Comparison of ENCODE assay signal across 33 mouse cellular contexts in the genomic region with DNA sequence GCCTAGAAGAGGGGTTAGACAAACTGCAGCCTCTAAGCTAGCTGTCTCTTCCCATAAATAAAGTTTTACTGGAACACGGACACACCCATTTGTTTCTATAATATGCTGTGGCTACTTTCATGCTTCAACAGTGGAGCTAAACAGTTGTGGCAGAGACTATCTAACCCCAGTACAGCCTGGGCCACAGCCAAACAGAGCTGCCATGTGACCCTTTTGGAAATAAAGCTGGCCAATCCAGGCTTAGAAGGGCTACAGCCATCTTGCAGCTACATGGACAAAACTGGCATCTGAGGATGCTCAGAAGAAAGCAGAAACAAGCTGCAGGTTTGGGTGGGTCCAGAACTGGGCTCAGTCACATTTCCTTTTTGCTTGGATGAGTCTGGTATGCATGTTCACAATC. TPM values are rescaled to one million over a fixed set of nuclear protein-coding genes. Genes with fewer than 3 reads are reported as not detected.
DNase-seq lines count a peak whose midpoint lies in the region; ATAC-seq and TF ChIP-seq lines count a peak whose summit lies in the region.
"Had no signal": no experiment of that assay in that cellular context is flagged by ENCODE, and none has a peak within 500 bp of the region (broad histone marks: within the 10 kb centered on the region; RNA-seq: fewer than 3 reads in every experiment).

No protein-coding gene starts in this region.

- TF ChIP-seq RAD21 in MEL (IDR thresholded peaks at IDR 0.05; ENCODE audit: low read depth, low read length) = no peak

- no peak for TF ChIP-seq EP300 in MEL (IDR thresholded peaks at IDR 0.05; ENCODE audit: low read depth in 1 of 2, low read length in 2 of 2)

- H3K36me3 ChIP-seq in kidney, embryonic 14.5 days (ENCODE audit: control insufficient read depth, insufficient read depth, low read length) = no peaks in the 10 kb centered on the region
- H3K36me3 ChIP-seq in liver, adult 2 months (ENCODE audit: control insufficient read depth, insufficient read depth, low read length) = no peaks in the 10 kb centered on the region
- no peaks in the 10 kb centered on the region for H3K36me3 ChIP-seq in liver, embryonic 11.5 days (ENCODE audit: control insufficient read depth, insufficient read depth, low read length)
- H3K36me3 ChIP-seq in MEL (ENCODE audit: control insufficient read depth in 1 of 2, insufficient read depth in 2 of 2, low read length in 2 of 2) = peaks cover 0 to 14% of the 10 kb centered on the region in 2 experiments; a peak in 3 of 4 replicates
- no peaks in the 10 kb centered on the region for H3K36me3 ChIP-seq in stomach, embryonic 16.5 days (ENCODE audit: control insufficient read depth, insufficient read depth, low read length)
- H3K36me3 ChIP-seq: hindbrain, embryonic 13.5 days; neural tube, embryonic 15.5 days; stomach, embryonic 15.5 days had no signal

- TF ChIP-seq POLR2A in liver, adult 2 months (IDR thresholded peaks at IDR 0.05; ENCODE audit: extremely low read depth, insufficient read depth, low read length) = no peak
- no peak for TF ChIP-seq POLR2A in MEL (IDR thresholded peaks at IDR 0.05; ENCODE audit: control insufficient read depth in 1 of 2, insufficient read depth in 1 of 2, low read depth in 1 of 2, low read length in 2 of 2, poor library complexity in 1 of 2)

- H3K4me3 ChIP-seq in kidney, embryonic 14.5 days (ENCODE audit: low read length) = no peak overlapping the region
- no peak overlapping the region for H3K4me3 ChIP-seq in liver, adult 2 months (ENCODE audit: insufficient read depth, low read depth, low read length)
- no peak overlapping the region for H3K4me3 ChIP-seq in liver, embryonic 11.5 days (ENCODE audit: low read depth, low read length)
- H3K4me3 ChIP-seq in MEL (ENCODE audit: control insufficient read depth in 1 of 2, insufficient read depth in 1 of 2, low read depth in 2 of 2, low read length in 2 of 2) = no peak overlapping the region
- H3K4me3 ChIP-seq in stomach, embryonic 16.5 days (replicated peaks; ENCODE audit: low read length) = no peak overlapping the region
- H3K4me3 ChIP-seq: erythroblast, embryonic 14.5 days; hindbrain, embryonic 13.5 days; neural tube, embryonic 15.5 days; stomach, embryonic 15.5 days had no signal

- H3K79me2 ChIP-seq in liver, adult 2 months (ENCODE audit: control insufficient read depth, insufficient read depth, low read length) = peaks cover 4% of the 10 kb centered on the region; the same call in 1 of the 2 replicates
- no peaks in the 10 kb centered on the region for H3K79me2 ChIP-seq in MEL (ENCODE audit: control insufficient read depth, insufficient read depth, low read length, poor library complexity)

- ATAC-seq in kidney, embryonic 14.5 days (ENCODE audit: low FRiP score, low TSS enrichment) = no peak
- ATAC-seq in liver, embryonic 11.5 days (replicated peaks; ENCODE audit: low FRiP score) = no peak
- ATAC-seq in stomach, embryonic 16.5 days (ENCODE audit: insufficient read depth, low FRiP score) = no peak
- ATAC-seq: forebrain, embryonic 16.5 days; intestine, postnatal 0 days; Patski had no signal

- no peak overlapping the region for H3K4me2 ChIP-seq in kidney, embryonic 14.5 days (replicated peaks; ENCODE audit: low read depth, low read length)
- H3K4me2 ChIP-seq in liver, embryonic 11.5 days = no peak overlapping the region
- H3K4me2 ChIP-seq in stomach, embryonic 16.5 days (ENCODE audit: low read depth, low read length) = no peak overlapping the region
- H3K4me2 ChIP-seq: heart, embryonic 11.5 days; hindbrain, embryonic 13.5 days; neural tube, embryonic 15.5 days; stomach, embryonic 15.5 days had no signal

- no peak for DNase-seq in kidney, postnatal 14 days
- peak; percentile 27 for DNase-seq in liver, adult 2 months (ENCODE audit: extremely low read depth, low read depth, low spot score)
- DNase-seq in liver, embryonic 11.5 days (ENCODE audit: low spot score) = no peak
- peak; percentile 21 for DNase-seq in MEL (ENCODE audit: low read depth, low spot score)
- DNase-seq in frontal cortex, adult 2 months (ENCODE audit: extremely low spot score in 1 of 2, low spot score in 1 of 2) = no peak
- no peak for DNase-seq in cerebellum, postnatal 25 days
- DNase-seq: adrenal gland, postnatal 14 days; cerebellum, adult 11-12 months; cerebellum, adult 9-11 months; gastrocnemius, postnatal 10 days; heart, postnatal 4 days; layer of hippocampus, postnatal 36 days; left cerebral cortex, postnatal 4 days; midbrain, embryonic 14.5 days; retina, postnatal 1 day; right cerebral cortex, postnatal 14 days; thymus, adult 18-20 months; thymus, postnatal 25 days had no signal

- 0 out of 2 replicates have a peak overlapping the region, but pooled peaks have one; percentile 17 for H3K27ac ChIP-seq in kidney, embryonic 14.5 days (ENCODE audit: low read depth, low read length)
- H3K27ac ChIP-seq in liver, adult 2 months (replicated peaks; ENCODE audit: insufficient read depth, low read depth, low read length) = no peak overlapping the region
- H3K27ac ChIP-seq in liver, embryonic 11.5 days (ENCODE audit: low read depth, low read length) = no peak overlapping the region
- H3K27ac ChIP-seq in MEL (ENCODE audit: control insufficient read depth, low read depth, low read length) = no peak overlapping the region
- 0 out of 2 replicates have a peak overlapping the region, but pooled peaks have one; percentile 5 for H3K27ac ChIP-seq in stomach, embryonic 16.5 days (ENCODE audit: low read length)
- H3K27ac ChIP-seq: hindbrain, embryonic 13.5 days; liver, embryonic 14.5 days; macrophage; neural tube, embryonic 15.5 days; stomach, embryonic 15.5 days had no signal

- no peak overlapping the region for H3K9ac ChIP-seq in kidney, embryonic 14.5 days (ENCODE audit: low read depth, low read length)
- no peak overlapping the region for H3K9ac ChIP-seq in liver, adult 2 months (ENCODE audit: low read depth, low read length)
- no peak overlapping the region for H3K9ac ChIP-seq in liver, embryonic 11.5 days (ENCODE audit: low read depth, low read length)
- no peak overlapping the region for H3K9ac ChIP-seq in MEL (ENCODE audit: control insufficient read depth, low read depth, low read length, poor library complexity, severe bottlenecking)
- H3K9ac ChIP-seq in stomach, embryonic 16.5 days (ENCODE audit: low read length) = no peak overlapping the region
- H3K9ac ChIP-seq: hindbrain, embryonic 13.5 days; liver, embryonic 14.5 days; neural tube, embryonic 15.5 days; stomach, embryonic 15.5 days had no signal

- peaks cover 9% of the 10 kb centered on the region; the same call in 1 of the 2 replicates for H3K4me1 ChIP-seq in kidney, embryonic 14.5 days (ENCODE audit: control insufficient read depth, insufficient read depth, low read length)
- H3K4me1 ChIP-seq in liver, adult 2 months (ENCODE audit: control insufficient read depth, insufficient read depth, low read length) = peaks cover 40% of the 10 kb centered on the region
- H3K4me1 ChIP-seq in liver, embryonic 11.5 days (replicated peaks; ENCODE audit: control insufficient read depth, insufficient read depth, low read length) = peaks cover 2% of the 10 kb centered on the region; the same call in 1 of the 2 replicates
- peaks cover 10 to 26% of the 10 kb centered on the region in 2 experiments for H3K4me1 ChIP-seq in MEL (ENCODE audit: control insufficient read depth in 1 of 2, insufficient read depth in 2 of 2, low read length in 2 of 2)
- H3K4me1 ChIP-seq in stomach, embryonic 16.5 days (ENCODE audit: control insufficient read depth, insufficient read depth, low read length) = peaks cover 30% of the 10 kb centered on the region
- H3K4me1 ChIP-seq: neural tube, embryonic 15.5 days had no signal

- TF ChIP-seq CTCF in liver, adult 2 months (IDR thresholded peaks at IDR 0.05; ENCODE audit: low read depth, low read length) = no peak
- no peak for TF ChIP-seq CTCF in MEL (IDR thresholded peaks at IDR 0.05 in 2 of 3, conservative IDR thresholded peaks at IDR 0.05 in 1 of 3; ENCODE audit: control insufficient read depth in 1 of 3, insufficient read depth in 1 of 3, low read depth in 2 of 3, low read length in 3 of 3, poor library complexity in 1 of 3, severe bottlenecking in 1 of 3)

- 48% methylated on average over 1 of the region's 1 CpGs for WGBS in kidney, embryonic 14.5 days
- WGBS in liver, adult 2 months = 88% methylated on average over 1 of the region's 1 CpGs
- 74% methylated on average over 1 of the region's 1 CpGs for WGBS in liver, embryonic 11.5 days
- 45% methylated on average over 1 of the region's 1 CpGs for WGBS in stomach, embryonic 16.5 days

- H3K27me3 ChIP-seq in kidney, embryonic 14.5 days (ENCODE audit: control insufficient read depth, insufficient read depth, low read length) = no peaks in the 10 kb centered on the region
- H3K27me3 ChIP-seq in liver, adult 2 months (ENCODE audit: control insufficient read depth, insufficient read depth, low read length) = no peaks in the 10 kb centered on the region
- no peaks in the 10 kb centered on the region for H3K27me3 ChIP-seq in liver, embryonic 11.5 days (replicated peaks; ENCODE audit: control insufficient read depth, insufficient read depth, low read length)
- H3K27me3 ChIP-seq in MEL (ENCODE audit: control insufficient read depth in 1 of 2, insufficient read depth in 2 of 2, low read length in 2 of 2) = no peaks in the 10 kb centered on the region
- no peaks in the 10 kb centered on the region for H3K27me3 ChIP-seq in stomach, embryonic 16.5 days (ENCODE audit: control insufficient read depth, insufficient read depth, low read length)
- H3K27me3 ChIP-seq: hindbrain, embryonic 13.5 days; neural tube, embryonic 15.5 days; Patski; stomach, embryonic 15.5 days had no signal

- no peaks in the 10 kb centered on the region for H3K9me3 ChIP-seq in kidney, embryonic 14.5 days (ENCODE audit: control insufficient read depth, low read length)
- H3K9me3 ChIP-seq in liver, embryonic 11.5 days (ENCODE audit: control insufficient read depth, low read length) = no peaks in the 10 kb centered on the region
- no peaks in the 10 kb centered on the region for H3K9me3 ChIP-seq in MEL (replicated peaks; ENCODE audit: insufficient read depth, low read length)
- H3K9me3 ChIP-seq in stomach, embryonic 16.5 days (replicated peaks; ENCODE audit: control insufficient read depth, low read length) = no peaks in the 10 kb centered on the region
- H3K9me3 ChIP-seq: hindbrain, embryonic 13.5 days; neural tube, embryonic 15.5 days; stomach, embryonic 15.5 days had no signal

TF ChIP-seq in MEL, 35 proteins besides CTCF, POLR2A, EP300 and RAD21 (continues in another document):
- no peak for TF ChIP-seq KAT2A (conservative IDR thresholded peaks at IDR 0.05; ENCODE audit: low read depth, low read length)

RNA-seq across cellular contexts. Expression of gene Artn, which starts 46.3 kb away (rescaled TPM):
- polyA plus RNA-seq in kidney, embryonic 14.5 days (2014; fragmentation: Nextera tagmentation; extraction: Ambion mirVana) = 2.7 and 3.0 TPM in 2 replicates
- total RNA-seq in liver, adult 2 months (2014; rRNA removed) = not detected in 2 replicates
- 0.07 TPM in 1 of 2 replicates, not detected in the other for polyA plus RNA-seq in liver, adult 2 months (2012; rRNA removed)
- polyA plus RNA-seq in liver, embryonic 11.5 days (2014; fragmentation: Nextera tagmentation; extraction: Ambion mirVana) = 0.74 and 1.2 TPM in 2 replicates
- total RNA-seq in MEL (2012; rRNA removed) = 0.08 TPM in 1 of 2 replicates, not detected in the other
- polyA plus RNA-seq in MEL (2012; ENCODE audit: insufficient read depth in 1 of 2, insufficient read length in 2 of 2, low read depth in 1 of 2, low replicate concordance in 2 of 2, missing spikeins in 1 of 2) = under 1 TPM in 1 of 2 experiments, not detected in 1; 0.21 TPM
- polyA plus RNA-seq in stomach, embryonic 16.5 days (2015; fragmentation: Nextera tagmentation; extraction: Ambion mirVana) = 5.3 and 7.8 TPM in 2 replicates
- polyA plus RNA-seq in frontal cortex, adult 2 months (2012; rRNA removed) = 4.3 TPM in 2 replicates
- total RNA-seq: common myeloid progenitor, adult 5-6 weeks; megakaryocyte-erythroid progenitor cell, adult 5-6 weeks; monocyte, adult 5-6 weeks had no signal
- polyA plus RNA-seq: macrophage, Patski had no signal

Comparison
In these comparisons a context has a peak if more than half of its experiments do, and no peak if none do; other contexts are left out.
1. DNase-seq: peak in liver, adult 2 months (single experiment) and MEL (single experiment); none in kidney, postnatal 14 days (single experiment), liver, embryonic 11.5 days (single experiment), frontal cortex, adult 2 months (0 of 2) and cerebellum, postnatal 25 days (0 of 2).
2. H3K27ac ChIP-seq: peak in kidney, embryonic 14.5 days (single experiment) and stomach, embryonic 16.5 days (single experiment); none in liver, adult 2 months (single experiment), liver, embryonic 11.5 days (single experiment) and MEL (single experiment).